Mouse (Mus musculus): ENCODE measurements around the gene Atp6v0b. TPM values are rescaled to one million over a fixed set of nuclear protein-coding genes. Genes with fewer than 3 reads are reported as not detected.

Gene Atp6v0b
- polyA plus RNA-seq, 1 experiment from 2014 or later, result 626 TPM

DNA sequence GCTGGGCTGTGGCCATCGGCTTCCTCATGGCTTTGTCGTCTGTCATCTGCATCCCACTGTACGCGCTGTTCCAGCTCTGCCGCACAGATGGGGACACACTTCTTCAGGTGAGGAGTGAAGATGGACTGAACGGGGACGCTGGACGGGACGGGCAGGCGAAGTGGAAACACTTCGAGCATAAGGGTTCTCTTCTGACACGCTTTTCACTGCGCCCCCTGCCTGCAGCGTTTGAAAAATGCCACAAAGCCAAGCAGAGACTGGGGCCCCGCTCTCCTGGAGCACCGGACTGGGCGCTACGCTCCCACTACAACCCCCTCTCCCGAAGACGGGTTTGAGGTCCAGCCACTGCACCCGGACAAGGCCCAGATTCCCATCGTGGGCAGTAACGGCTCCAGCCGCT, 19.3 kb downstream of the Atp6v0b start:
- WGBS, result 19% methylated on average over 24 of the region's 24 CpGs
- Histone ChIP-seq H3K27me3 (replicated peaks) (no peaks in the 10 kb centered on the region), H3K4me3 (replicated peaks) (no peak overlapping the region), H3K4me1 (peaks cover 35% of the 10 kb centered on the region), H3K4me2 (0 out of 2 replicates have a peak overlapping the region, but pooled peaks have one; percentile 19), H3K9ac (replicated peaks) (no peak overlapping the region), H3K36me3 (0 out of 2 replicates have a peak, but pooled peaks cover 3% of the 10 kb centered on the region), H3K9me3 (replicated peaks) (no peaks in the 10 kb centered on the region), H3K27ac (replicated peaks) (no peak overlapping the region)
- no peak for ATAC-seq (ENCODE audit: low FRiP score)

- no peaks in the 10 kb centered on the region for H3K36me3 ChIP-seq
- H3K4me1 ChIP-seq, result peaks cover 33% of the 10 kb centered on the region
- H3K4me2 ChIP-seq, result no peak overlapping the region
- no peak for ATAC-seq (ENCODE audit: low FRiP score)
- H3K9me3 ChIP-seq (replicated peaks), result no peaks in the 10 kb centered on the region
- WGBS, result 80% methylated on average over 6 of the region's 6 CpGs
- no peak overlapping the region for H3K27ac ChIP-seq (replicated peaks)
- no peaks in the 10 kb centered on the region for H3K27me3 ChIP-seq (replicated peaks)
- H3K9ac ChIP-seq (replicated peaks), result no peak overlapping the region
- no peak overlapping the region for H3K4me3 ChIP-seq (replicated peaks)
These were observed 20.1 kb downstream of the Atp6v0b start for GRCm38 (mm10) chr4:117867000-117867399.

- ATAC-seq (ENCODE audit: low FRiP score), result no peak
- no peaks in the 10 kb centered on the region for H3K9me3 ChIP-seq (replicated peaks)
- no peak overlapping the region for H3K9ac ChIP-seq (replicated peaks)
- H3K27ac ChIP-seq (replicated peaks), result peak overlapping the region; percentile 45; the same call in 1 of the 2 replicates
- H3K36me3 ChIP-seq, result no peaks in the 10 kb centered on the region
- no peak overlapping the region for H3K4me2 ChIP-seq
- H3K4me3 ChIP-seq (replicated peaks), result no peak overlapping the region
- 62% methylated on average over 9 of the region's 9 CpGs for WGBS
- H3K4me1 ChIP-seq, result peaks cover 33% of the 10 kb centered on the region
- H3K27me3 ChIP-seq (replicated peaks), result no peaks in the 10 kb centered on the region
These were observed 21.1 kb downstream of the Atp6v0b start for GRCm38 (mm10) chr4:117866083-117866482.

DNA sequence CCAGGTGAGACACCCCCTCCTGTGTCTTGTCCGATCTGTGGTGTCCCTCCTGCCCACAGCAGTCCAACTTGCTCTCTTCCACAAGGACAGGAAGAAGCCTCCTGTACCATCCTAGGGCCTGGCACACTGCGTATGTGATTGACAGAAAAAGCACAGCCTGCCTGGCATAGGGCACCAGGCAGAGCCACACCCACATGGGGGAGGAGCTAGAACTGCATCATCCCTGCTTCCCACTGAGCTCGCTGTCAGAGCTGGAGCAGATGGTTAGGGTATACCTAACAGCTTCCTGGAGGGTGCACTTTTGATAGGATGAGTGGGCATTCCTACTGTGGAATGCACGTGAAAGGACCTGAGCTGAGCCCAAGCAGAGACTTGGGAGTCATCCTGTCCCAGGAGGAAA, 24.3 kb downstream of the Atp6v0b start:
- Histone ChIP-seq H3K9ac (replicated peaks) (no peak overlapping the region), H3K4me2 (no peak overlapping the region), H3K4me3 (replicated peaks) (no peak overlapping the region), H3K9me3 (replicated peaks) (no peaks in the 10 kb centered on the region), H3K4me1 (peaks cover 27% of the 10 kb centered on the region; the same call in 1 of the 2 replicates), H3K36me3 (no peaks in the 10 kb centered on the region), H3K27ac (replicated peaks) (no peak overlapping the region), H3K27me3 (replicated peaks) (no peaks in the 10 kb centered on the region)
- ATAC-seq (ENCODE audit: low FRiP score), result peak; percentile 53
- WGBS, result 31% methylated on average over 4 of the region's 4 CpGs

GRCm38 (mm10) chr4:117860570-117860969, 26.6 kb downstream of the Atp6v0b start:
- Histone ChIP-seq H3K4me2 (no peak overlapping the region), H3K27me3 (replicated peaks) (no peaks in the 10 kb centered on the region), H3K27ac (replicated peaks) (no peak overlapping the region), H3K36me3 (no peaks in the 10 kb centered on the region), H3K4me3 (replicated peaks) (no peak overlapping the region), H3K9ac (replicated peaks) (no peak overlapping the region), H3K9me3 (replicated peaks) (no peaks in the 10 kb centered on the region), H3K4me1 (peaks cover 14% of the 10 kb centered on the region; the same call in 1 of the 2 replicates)
- 83% methylated on average over 9 of the region's 9 CpGs for WGBS
- ATAC-seq (ENCODE audit: low FRiP score), result no peak

DNA sequence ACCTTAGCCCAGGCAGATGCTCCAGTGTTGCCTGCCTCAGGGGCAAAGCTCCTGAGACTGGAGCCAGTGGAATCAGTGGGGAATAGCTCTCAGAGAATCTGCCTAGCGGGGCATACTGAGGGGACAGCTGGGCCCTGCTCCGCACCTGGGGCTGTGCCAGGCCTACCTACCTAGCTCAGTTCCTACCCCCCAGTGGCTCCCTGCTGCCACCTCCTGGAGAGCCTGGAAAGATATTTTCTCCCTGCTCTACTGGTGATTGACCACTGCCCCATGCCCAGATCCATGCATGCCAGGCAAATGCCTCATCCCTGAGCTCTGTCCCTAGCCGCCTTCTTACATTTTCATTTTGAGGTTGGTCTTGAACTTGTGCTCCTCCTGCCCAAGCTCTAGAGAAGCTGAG, 28.3 kb downstream of the Atp6v0b start:
- H3K9me3 ChIP-seq (replicated peaks), result no peaks in the 10 kb centered on the region
- ATAC-seq (ENCODE audit: low FRiP score), result no peak
- H3K4me1 ChIP-seq, result peaks cover 12% of the 10 kb centered on the region; the same call in 1 of the 2 replicates
- no peaks in the 10 kb centered on the region for H3K27me3 ChIP-seq (replicated peaks)
- 36% methylated on average over 3 of the region's 3 CpGs for WGBS
- no peak overlapping the region for H3K4me3 ChIP-seq (replicated peaks)
- no peak overlapping the region for H3K27ac ChIP-seq (replicated peaks)
- H3K4me2 ChIP-seq, result no peak overlapping the region
- no peak overlapping the region for H3K9ac ChIP-seq (replicated peaks)
- H3K36me3 ChIP-seq, result no peaks in the 10 kb centered on the region

- H3K9me3 ChIP-seq (replicated peaks), result no peaks in the 10 kb centered on the region
- H3K36me3 ChIP-seq, result no peaks in the 10 kb centered on the region
- H3K9ac ChIP-seq (replicated peaks), result no peak overlapping the region
- H3K27me3 ChIP-seq (replicated peaks), result no peaks in the 10 kb centered on the region
- peaks cover 14% of the 10 kb centered on the region; the same call in 1 of the 2 replicates for H3K4me1 ChIP-seq
- H3K4me2 ChIP-seq, result no peak overlapping the region
- 63% methylated on average over 9 of the region's 9 CpGs for WGBS
- H3K4me3 ChIP-seq (replicated peaks), result no peak overlapping the region
- ATAC-seq (ENCODE audit: low FRiP score), result peak; percentile 46; the same call in 1 of the 2 replicates
- peak overlapping the region; percentile 73 for H3K27ac ChIP-seq (replicated peaks)
These were observed 32.0 kb downstream of the Atp6v0b start for GRCm38 (mm10) chr4:117855146-117855545.

GRCm38 (mm10) chr4:117852152-117852868, 34.8 kb downstream of the Atp6v0b start:
- no peak overlapping the region for H3K27ac ChIP-seq (replicated peaks)
- no peak for ATAC-seq (ENCODE audit: low FRiP score)
- H3K36me3 ChIP-seq, result no peaks in the 10 kb centered on the region
- H3K9ac ChIP-seq (replicated peaks), result no peak overlapping the region
- H3K4me1 ChIP-seq, result peaks cover 23% of the 10 kb centered on the region
- no peaks in the 10 kb centered on the region for H3K9me3 ChIP-seq (replicated peaks)
- H3K27me3 ChIP-seq (replicated peaks), result no peaks in the 10 kb centered on the region
- H3K4me2 ChIP-seq, result no peak overlapping the region
- H3K4me3 ChIP-seq (replicated peaks), result no peak overlapping the region
- WGBS, result 88% methylated on average over 10 of the region's 10 CpGs

DNA sequence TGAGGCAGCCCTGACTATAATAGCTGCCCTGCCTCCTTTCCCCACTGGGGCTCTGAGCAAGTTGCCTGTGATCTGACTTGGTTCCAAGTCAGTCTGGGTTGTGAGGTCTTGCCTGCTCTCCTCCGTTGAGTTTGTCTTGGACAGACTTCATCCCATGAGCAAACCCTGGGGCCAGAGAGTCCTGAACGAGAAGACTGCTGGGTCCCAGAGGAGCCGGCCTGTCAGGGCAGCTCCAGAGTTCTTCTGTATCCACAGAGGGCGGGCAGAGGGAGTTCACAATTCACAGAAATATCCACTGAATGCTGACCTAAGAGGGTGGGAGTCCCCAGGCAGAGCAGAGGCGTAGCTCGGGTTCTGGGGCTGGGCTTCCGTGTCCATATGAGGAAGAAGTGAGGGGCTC, 36.3 kb downstream of the Atp6v0b start:
- H3K36me3 ChIP-seq, result peaks cover 3% of the 10 kb centered on the region
- WGBS, result 81% methylated on average over 7 of the region's 7 CpGs
- H3K4me1 ChIP-seq, result peaks cover 32% of the 10 kb centered on the region
- no peak for ATAC-seq (ENCODE audit: low FRiP score)
- H3K27me3 ChIP-seq (replicated peaks), result no peaks in the 10 kb centered on the region
- no peaks in the 10 kb centered on the region for H3K9me3 ChIP-seq (replicated peaks)
- H3K9ac ChIP-seq (replicated peaks), result no peak overlapping the region
- H3K4me3 ChIP-seq (replicated peaks), result no peak overlapping the region
- H3K27ac ChIP-seq (replicated peaks), result no peak overlapping the region
- peak overlapping the region; percentile 2; the same call in 1 of the 2 replicates for H3K4me2 ChIP-seq

GRCm38 (mm10) chr4:117850176-117850575, 37.0 kb downstream of the Atp6v0b start:
- H3K4me3 ChIP-seq (replicated peaks), result no peak overlapping the region
- H3K4me1 ChIP-seq, result peaks cover 32% of the 10 kb centered on the region
- H3K9ac ChIP-seq (replicated peaks), result no peak overlapping the region
- H3K36me3 ChIP-seq, result peaks cover 5% of the 10 kb centered on the region
- H3K4me2 ChIP-seq, result peak overlapping the region; percentile 29; the same call in 1 of the 2 replicates
- H3K27ac ChIP-seq (replicated peaks), result peak overlapping the region; percentile 68
- H3K9me3 ChIP-seq (replicated peaks), result no peaks in the 10 kb centered on the region
- WGBS, result 72% methylated on average over 7 of the region's 7 CpGs
- ATAC-seq (ENCODE audit: low FRiP score), result no peak
- H3K27me3 ChIP-seq (replicated peaks), result no peaks in the 10 kb centered on the region

- Histone ChIP-seq H3K27ac (replicated peaks) (peak overlapping the region; percentile 69), H3K27me3 (replicated peaks) (no peaks in the 10 kb centered on the region), H3K9ac (replicated peaks) (no peak overlapping the region), H3K4me3 (replicated peaks) (0 out of 2 replicates have a peak overlapping the region, but pooled peaks have one; percentile 1), H3K36me3 (peaks cover 5% of the 10 kb centered on the region), H3K4me2 (peak overlapping the region; percentile 29), H3K4me1 (peaks cover 32% of the 10 kb centered on the region), H3K9me3 (replicated peaks) (no peaks in the 10 kb centered on the region)
- WGBS, result 22% methylated on average over 5 of the region's 5 CpGs
- peak; percentile 73 for ATAC-seq (ENCODE audit: low FRiP score)
These were observed 37.6 kb downstream of the Atp6v0b start for GRCm38 (mm10) chr4:117849506-117849905.

- Histone ChIP-seq H3K27ac (replicated peaks) (peak overlapping the region; percentile 69), H3K4me2 (peak overlapping the region; percentile 29), H3K4me1 (peaks cover 32% of the 10 kb centered on the region), H3K36me3 (peaks cover 5% of the 10 kb centered on the region), H3K9me3 (replicated peaks) (no peaks in the 10 kb centered on the region), H3K4me3 (replicated peaks) (0 out of 2 replicates have a peak overlapping the region, but pooled peaks have one; percentile 1), H3K9ac (replicated peaks) (no peak overlapping the region), H3K27me3 (replicated peaks) (no peaks in the 10 kb centered on the region)
- ATAC-seq (ENCODE audit: low FRiP score), result peak; percentile 28; the same call in 1 of the 2 replicates
- 42% methylated on average over 17 of the region's 17 CpGs for WGBS
These were observed 38.1 kb downstream of the Atp6v0b start for GRCm38 (mm10) chr4:117849063-117849462.

Measured in neural tube, embryonic 15.5 days (tissue).